Mouse (Mus musculus): ENCODE results near the gene Brms1l. TPM values are rescaled to one million over a fixed set of nuclear protein-coding genes. Genes with fewer than 3 reads are reported as not detected.
"Not testable (repeated sequence)": the region's sequence is repeated elsewhere in the genome, so short reads cannot be mapped to it uniquely, and the experiment has no call there.

Brms1l gene
- 29.7 and 37.0 TPM in 2 replicates for polyA plus RNA-seq (2011; ENCODE audit: insufficient read depth, insufficient read length, low read depth, missing spikeins)

DNA sequence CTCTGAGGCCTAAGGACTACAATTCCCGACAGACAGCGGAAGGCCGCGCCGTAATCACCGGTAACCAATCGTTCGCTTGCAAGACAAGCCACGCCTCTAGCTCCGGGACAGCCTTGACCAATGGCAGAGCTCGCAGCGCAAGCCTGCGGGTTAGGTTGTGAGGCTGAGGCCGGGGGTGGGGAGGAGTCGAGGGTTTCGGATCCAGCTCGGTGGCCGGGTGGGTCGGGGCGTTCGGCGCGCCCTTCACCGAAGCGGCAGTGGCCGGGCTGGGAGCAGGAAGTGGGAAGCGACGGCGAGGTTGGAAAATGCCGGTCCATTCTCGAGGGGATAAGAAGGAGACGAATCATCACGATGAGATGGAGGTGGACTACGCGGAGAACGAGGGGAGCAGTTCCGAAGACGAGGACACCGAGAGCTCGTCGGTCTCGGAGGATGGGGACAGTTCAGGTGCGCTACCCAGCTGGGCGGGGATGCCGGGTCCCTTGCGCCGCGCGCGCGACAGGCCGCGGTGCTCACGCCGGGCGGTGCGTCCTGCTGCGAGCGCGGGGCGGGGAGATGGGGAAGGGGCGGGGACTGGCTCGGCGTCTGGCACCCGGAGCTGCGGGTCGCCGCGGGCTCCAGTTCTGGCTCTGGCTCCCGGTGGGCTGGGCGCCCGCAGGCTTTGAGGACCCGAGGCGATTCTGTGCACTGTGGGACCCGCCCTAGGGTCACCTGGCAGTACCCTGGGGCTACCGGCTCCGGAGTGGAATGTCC is at the start of gene Brms1l:
Gene Brms1l (plus strand): TSS at position 126 of the 753 bp plus-strand sequence.
- no peaks in the 10 kb centered on the region for H3K4me1 ChIP-seq (ENCODE audit: control insufficient read depth, insufficient read depth, low read length)
- TF ChIP-seq EP300 (IDR thresholded peaks at IDR 0.05; ENCODE audit: insufficient read depth, low read depth, low read length) (no peak), POLR2A (IDR thresholded peaks at IDR 0.05; ENCODE audit: insufficient read depth, low read length) (peak; percentile 59)
- no peaks in the 10 kb centered on the region for H3K9me3 ChIP-seq (replicated peaks; ENCODE audit: control insufficient read depth, insufficient read depth, low read length, poor library complexity, severe bottlenecking)
- H3K27ac ChIP-seq (ENCODE audit: insufficient read depth, low read length), result peak within 1 kb of the TSS; percentile 66
- no peaks in the 10 kb centered on the region for H3K27me3 ChIP-seq (ENCODE audit: control insufficient read depth, insufficient read depth, low read length, poor library complexity, severe bottlenecking)
- H3K9ac ChIP-seq (ENCODE audit: low read depth, poor library complexity, severe bottlenecking), result peak within 1 kb of the TSS; percentile 64
- peak within 1 kb of the TSS; percentile 91 for H3K4me3 ChIP-seq (ENCODE audit: low read depth, low read length)
- H3K36me3 ChIP-seq (ENCODE audit: control insufficient read depth, insufficient read depth, low read length, poor library complexity, severe bottlenecking), result no peaks in the 10 kb centered on the region

DNA sequence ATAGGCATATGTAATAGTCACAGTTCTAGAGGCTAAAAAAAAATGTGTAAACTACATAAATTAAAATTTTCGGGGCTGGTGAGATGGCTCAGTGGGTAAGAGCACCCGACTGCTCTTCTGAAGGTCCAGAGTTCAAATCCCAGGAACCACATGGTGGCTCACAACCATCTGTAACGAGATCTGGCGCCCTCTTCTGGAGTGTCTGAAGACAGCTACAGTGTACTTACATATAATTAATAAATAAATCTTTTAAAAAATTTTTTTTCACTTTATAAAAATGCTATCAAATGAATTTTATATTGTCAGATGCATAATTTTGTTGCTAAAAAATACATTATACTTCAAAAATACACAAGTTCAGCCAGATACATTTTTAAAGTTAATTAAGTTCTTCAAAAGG is 41.6 kb upstream of the Brms1l start:
- not testable (repeated sequence) for H3K9me3 ChIP-seq (replicated peaks; ENCODE audit: control insufficient read depth, insufficient read depth, low read length, poor library complexity, severe bottlenecking); H3K36me3 ChIP-seq (ENCODE audit: control insufficient read depth, insufficient read depth, low read length, poor library complexity, severe bottlenecking); H3K27ac ChIP-seq (ENCODE audit: insufficient read depth, low read length); H3K9ac ChIP-seq (ENCODE audit: low read depth, poor library complexity, severe bottlenecking); H3K27me3 ChIP-seq (ENCODE audit: control insufficient read depth, insufficient read depth, low read length, poor library complexity, severe bottlenecking); H3K4me1 ChIP-seq (ENCODE audit: control insufficient read depth, insufficient read depth, low read length); H3K4me3 ChIP-seq (ENCODE audit: low read depth, low read length)

GRCm38 (mm10) chr12:55797103-55797502 is 39.0 kb upstream of the Brms1l start:
- no peak for TF ChIP-seq CTCF (IDR thresholded peaks at IDR 0.05; ENCODE audit: low read depth, low read length)
- no peak for TF ChIP-seq POLR2A (IDR thresholded peaks at IDR 0.05; ENCODE audit: insufficient read depth, low read length)
- TF ChIP-seq EP300 (IDR thresholded peaks at IDR 0.05; ENCODE audit: insufficient read depth, low read depth, low read length), result no peak
- Histone ChIP-seq H3K9ac (ENCODE audit: low read depth, poor library complexity, severe bottlenecking) (no peak overlapping the region), H3K4me3 (ENCODE audit: low read depth, low read length) (no peak overlapping the region), H3K27ac (ENCODE audit: insufficient read depth, low read length) (no peak overlapping the region), H3K27me3 (ENCODE audit: control insufficient read depth, insufficient read depth, low read length, poor library complexity, severe bottlenecking) (no peaks in the 10 kb centered on the region), H3K36me3 (ENCODE audit: control insufficient read depth, insufficient read depth, low read length, poor library complexity, severe bottlenecking) (no peaks in the 10 kb centered on the region), H3K4me1 (ENCODE audit: control insufficient read depth, insufficient read depth, low read length) (no peaks in the 10 kb centered on the region), H3K9me3 (replicated peaks; ENCODE audit: control insufficient read depth, insufficient read depth, low read length, poor library complexity, severe bottlenecking) (no peaks in the 10 kb centered on the region)

DNA sequence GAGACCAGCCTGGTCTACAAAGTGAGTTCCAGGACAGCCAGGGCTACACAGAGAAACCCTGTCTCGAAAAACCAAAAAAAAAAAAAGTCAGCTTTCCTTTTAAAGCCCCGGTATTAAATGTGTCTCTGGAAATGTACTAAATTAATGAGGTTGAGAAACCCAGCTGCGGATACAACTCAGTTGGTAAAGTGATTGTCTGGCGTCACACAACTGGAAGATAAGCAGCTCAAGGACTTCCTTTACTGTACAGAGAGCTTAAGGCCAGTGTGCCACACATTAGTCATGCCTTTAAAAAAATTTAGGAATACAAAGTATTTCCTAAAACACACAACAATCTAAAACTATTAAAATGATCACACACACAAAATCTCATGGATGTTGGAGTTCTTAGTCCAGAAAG is 37.4 kb upstream of the Brms1l start:
- TF ChIP-seq POLR2A (IDR thresholded peaks at IDR 0.05; ENCODE audit: insufficient read depth, low read length) (no peak), EP300 (IDR thresholded peaks at IDR 0.05; ENCODE audit: insufficient read depth, low read depth, low read length) (no peak)
- no peak overlapping the region for H3K9ac ChIP-seq (ENCODE audit: low read depth, poor library complexity, severe bottlenecking)
- H3K27ac ChIP-seq (ENCODE audit: insufficient read depth, low read length), result no peak overlapping the region
- H3K27me3 ChIP-seq (ENCODE audit: control insufficient read depth, insufficient read depth, low read length, poor library complexity, severe bottlenecking), result no peaks in the 10 kb centered on the region
- no peaks in the 10 kb centered on the region for H3K4me1 ChIP-seq (ENCODE audit: control insufficient read depth, insufficient read depth, low read length)
- H3K36me3 ChIP-seq (ENCODE audit: control insufficient read depth, insufficient read depth, low read length, poor library complexity, severe bottlenecking), result no peaks in the 10 kb centered on the region
- H3K9me3 ChIP-seq (replicated peaks; ENCODE audit: control insufficient read depth, insufficient read depth, low read length, poor library complexity, severe bottlenecking), result no peaks in the 10 kb centered on the region
- H3K4me3 ChIP-seq (ENCODE audit: low read depth, low read length), result no peak overlapping the region

GRCm38 (mm10) chr12:55800144-55800543 is 36.0 kb upstream of the Brms1l start:
- Histone ChIP-seq H3K9ac (ENCODE audit: low read depth, poor library complexity, severe bottlenecking) (no peak overlapping the region), H3K36me3 (ENCODE audit: control insufficient read depth, insufficient read depth, low read length, poor library complexity, severe bottlenecking) (no peaks in the 10 kb centered on the region), H3K4me3 (ENCODE audit: low read depth, low read length) (no peak overlapping the region), H3K27me3 (ENCODE audit: control insufficient read depth, insufficient read depth, low read length, poor library complexity, severe bottlenecking) (no peaks in the 10 kb centered on the region), H3K4me1 (ENCODE audit: control insufficient read depth, insufficient read depth, low read length) (no peaks in the 10 kb centered on the region), H3K27ac (ENCODE audit: insufficient read depth, low read length) (no peak overlapping the region), H3K9me3 (replicated peaks; ENCODE audit: control insufficient read depth, insufficient read depth, low read length, poor library complexity, severe bottlenecking) (no peaks in the 10 kb centered on the region)
- TF ChIP-seq EP300 (IDR thresholded peaks at IDR 0.05; ENCODE audit: insufficient read depth, low read depth, low read length) (no peak), POLR2A (IDR thresholded peaks at IDR 0.05; ENCODE audit: insufficient read depth, low read length) (no peak), CTCF (IDR thresholded peaks at IDR 0.05; ENCODE audit: low read depth, low read length) (no peak)

- no peaks in the 10 kb centered on the region for H3K9me3 ChIP-seq (replicated peaks; ENCODE audit: control insufficient read depth, insufficient read depth, low read length, poor library complexity, severe bottlenecking)
- H3K4me3 ChIP-seq (ENCODE audit: low read depth, low read length), result no peak overlapping the region
- no peak overlapping the region for H3K9ac ChIP-seq (ENCODE audit: low read depth, poor library complexity, severe bottlenecking)
- no peaks in the 10 kb centered on the region for H3K4me1 ChIP-seq (ENCODE audit: control insufficient read depth, insufficient read depth, low read length)
- no peak for TF ChIP-seq CTCF (IDR thresholded peaks at IDR 0.05; ENCODE audit: low read depth, low read length)
- no peak for TF ChIP-seq POLR2A (IDR thresholded peaks at IDR 0.05; ENCODE audit: insufficient read depth, low read length)
- no peak for TF ChIP-seq EP300 (IDR thresholded peaks at IDR 0.05; ENCODE audit: insufficient read depth, low read depth, low read length)
- H3K27me3 ChIP-seq (ENCODE audit: control insufficient read depth, insufficient read depth, low read length, poor library complexity, severe bottlenecking), result no peaks in the 10 kb centered on the region
- no peaks in the 10 kb centered on the region for H3K36me3 ChIP-seq (ENCODE audit: control insufficient read depth, insufficient read depth, low read length, poor library complexity, severe bottlenecking)
- H3K27ac ChIP-seq (ENCODE audit: insufficient read depth, low read length), result no peak overlapping the region
Measured at GRCm38 (mm10) chr12:55801131-55801530, 35.0 kb upstream of the Brms1l start.

Measured in ES-Bruce4 (cell line).